Mouse (Mus musculus): Measurements from ENCODE around the gene Psmd1.

GRCm38 (mm10) chr1:86119549-86119948 lies 55.4 kb downstream of the Psmd1 start:
- no peak for TF ChIP-seq CTCF (IDR thresholded peaks at IDR 0.05; ENCODE audit: low read depth, low read length)
- no peak for TF ChIP-seq POLR2A (IDR thresholded peaks at IDR 0.05; ENCODE audit: extremely low read depth, insufficient read depth, low read length)
